Mouse (Mus musculus) heart, embryonic 14.5 days (tissue): ENCODE measurements around the gene Pask. TPM values are rescaled to one million over a fixed set of nuclear protein-coding genes. Genes with fewer than 3 reads are reported as not detected.

ENCODE experiments used
- microRNA-seq: library from miRNA; unstranded; fragments of <30 nt; microRNA quantifications from one replicate; pipeline ENCODE4, GENCODE M21; 2016
- polyA plus RNA-seq: library from polyadenylated mRNA; unstranded; fragments of >200 nt; fragmentation: Nextera tagmentation; extraction: Ambion mirVana; gene quantifications from 2 replicates; pipeline ENCODE4 v1.2.1, GENCODE M21; 2014

The Pask gene
- polyA plus RNA-seq, 1 experiment from 2014 or later, result 6.0 TPM

Small RNA genes lying within 50 kb of the gene (microRNA-seq; reads per million reads assigned to microRNA genes)
- gene Mir6345 (not detected), gene Mir6901 (not detected), gene Mir6902 (not detected)

Other genes with a start within 250 kb of the Pask start
- gene Kif1a, start 241.5 kb downstream of the Pask start, polyA plus RNA-seq, result 7.8 and 11.6 TPM in 2 replicates
- not detected in 2 replicates for gene Agxt, start 208.2 kb downstream of the Pask start, polyA plus RNA-seq
- 0.09 TPM in 1 of 2 replicates, not detected in the other for gene 2310007B03Rik, start 182.5 kb downstream of the Pask start, polyA plus RNA-seq
- 0.05 and 0.14 TPM in 2 replicates for gene Crocc2, start 174.8 kb downstream of the Pask start, polyA plus RNA-seq
- gene Sned1, start 107.6 kb downstream of the Pask start, polyA plus RNA-seq, result 3.1 TPM in 2 replicates
- 18.9 and 20.0 TPM in 2 replicates for gene Mterf4, start 37.6 kb downstream of the Pask start, polyA plus RNA-seq
- 48.5 and 49.2 TPM in 2 replicates for gene Ppp1r7, start 628 bp downstream of the Pask start, polyA plus RNA-seq
- 0.27 and 0.58 TPM in 2 replicates for gene Ano7, start 30.4 kb upstream of the Pask start, polyA plus RNA-seq
- gene Hdlbp, start 135.3 kb upstream of the Pask start, polyA plus RNA-seq, result 119 and 138 TPM in 2 replicates
- 4.2 and 5.0 TPM in 2 replicates for gene Farp2, start 168.6 kb upstream of the Pask start, polyA plus RNA-seq